Mouse (Mus musculus): Measurements from ENCODE around the gene C1ql3. TPM values are rescaled to one million over a fixed set of nuclear protein-coding genes. Genes with fewer than 3 reads are reported as not detected.

The C1ql3 gene
- 0.11 TPM for polyA plus RNA-seq (2014; fragmentation: Illumina TruSeq; extraction: RNeasy Lipid Tissue Mini Kit (QIAGEN cat#74804); ENCODE audit: low read depth, low replicate concordance)

DNA sequence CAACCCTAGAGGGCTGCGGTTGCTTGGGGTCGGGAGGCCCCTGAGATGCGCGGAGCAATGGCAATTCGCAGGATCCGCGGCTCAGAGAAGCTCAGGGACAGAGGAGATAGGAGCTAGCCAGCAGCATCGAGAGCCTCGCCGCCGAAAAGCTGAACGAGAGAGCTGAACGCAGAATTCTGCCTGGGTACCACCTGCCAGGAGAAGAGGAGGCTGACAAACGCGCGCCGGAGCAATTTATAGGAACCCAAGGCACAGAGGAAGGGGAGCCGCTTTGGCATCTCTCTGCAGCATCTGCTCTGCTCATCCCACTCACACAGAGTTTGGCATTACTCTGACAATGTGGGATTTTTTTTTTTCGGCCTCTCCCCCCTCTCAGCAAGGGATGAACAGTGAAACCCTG lies at the start of gene C1ql3:
Gene C1ql3 (minus strand): TSS at position 335 of the 400 bp plus-strand sequence.

Other genes with a start within 250 kb of the C1ql3 start
- 7.5 TPM for gene Pter, start 87.8 kb downstream of the C1ql3 start, polyA plus RNA-seq (2014; fragmentation: Illumina TruSeq; extraction: RNeasy Lipid Tissue Mini Kit (QIAGEN cat#74804); ENCODE audit: low read depth, low replicate concordance)

Measured in adipose tissue, adult 10 weeks (tissue).